Mouse (Mus musculus) activated CD4-positive, CD25-positive, alpha-beta regulatory T cell, adult 4 months (primary cell): ENCODE measurements around the gene Pear1. TPM values are rescaled to one million over a fixed set of nuclear protein-coding genes. Genes with fewer than 3 reads are reported as not detected.

Experiments
- ATAC-seq: one replicate; pipeline ENCODE4 v1.8.0; 2017
- polyA plus RNA-seq, 2 experiments: library from polyadenylated mRNA; unstranded; fragments of 100-300 nt; shearing (Covaris generic); gene quantifications; one replicate each; pipeline ENCODE4 v1.2.1; 2017

The Pear1 gene
- polyA plus RNA-seq, 2 experiments from 2014 or later, result 49.6 to 67.4 TPM

DNA sequence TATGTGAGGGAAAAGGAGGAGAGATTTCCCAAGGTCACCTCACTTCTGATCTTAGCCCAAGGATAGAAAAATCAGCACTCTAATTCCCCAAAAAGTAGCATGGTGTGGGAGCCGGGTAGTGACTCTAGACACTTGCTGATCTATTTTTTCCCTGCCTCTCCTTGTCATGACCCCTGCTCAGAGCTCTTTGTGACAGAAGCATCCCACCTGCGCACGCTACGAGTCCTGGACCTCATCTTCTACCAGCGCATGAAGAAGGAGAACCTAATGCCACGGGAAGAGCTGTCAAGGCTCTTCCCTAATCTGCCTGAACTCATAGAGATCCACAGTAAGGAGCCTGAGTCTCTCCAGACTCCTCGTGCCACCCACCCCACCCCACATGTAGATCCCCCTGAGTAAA, 97.9 kb downstream of the Pear1 start:
- ATAC-seq, result no peak

DNA sequence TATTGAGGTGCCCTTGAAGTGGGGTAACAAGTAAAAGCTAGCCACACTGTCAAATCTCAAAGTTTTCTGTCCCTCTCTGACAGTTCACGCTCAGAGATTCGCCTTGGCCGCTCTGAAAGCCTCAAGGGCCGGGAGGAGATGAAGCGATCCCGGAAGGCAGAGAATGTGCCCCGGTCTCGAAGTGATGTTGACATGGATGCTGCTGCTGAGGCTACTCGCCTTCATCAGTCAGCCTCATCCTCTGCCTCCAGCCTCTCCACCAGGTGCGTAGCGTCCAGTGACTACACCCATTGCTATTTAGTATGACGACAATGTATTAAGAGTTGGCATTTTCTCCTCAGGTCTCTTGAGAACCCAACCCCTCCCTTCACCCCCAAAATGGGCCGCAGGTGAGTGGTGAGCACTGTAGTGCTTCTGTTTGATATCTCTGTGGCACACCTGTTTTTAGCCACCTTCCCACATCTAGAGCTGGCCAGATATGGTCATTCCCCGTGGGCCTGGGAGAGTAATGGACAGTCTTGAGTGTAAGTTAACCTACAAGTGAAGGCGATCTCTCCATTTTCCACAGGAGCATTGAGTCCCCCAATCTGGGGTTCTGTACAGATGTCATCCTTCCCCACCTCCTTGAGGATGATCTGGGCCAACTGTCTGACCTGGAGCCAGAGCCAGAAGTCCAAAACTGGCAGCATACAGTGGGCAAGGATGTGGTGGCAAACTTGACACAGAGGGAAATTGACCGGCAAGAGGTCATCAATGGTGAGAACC, 98.5 kb downstream of the Pear1 start:
- no peak for ATAC-seq

DNA sequence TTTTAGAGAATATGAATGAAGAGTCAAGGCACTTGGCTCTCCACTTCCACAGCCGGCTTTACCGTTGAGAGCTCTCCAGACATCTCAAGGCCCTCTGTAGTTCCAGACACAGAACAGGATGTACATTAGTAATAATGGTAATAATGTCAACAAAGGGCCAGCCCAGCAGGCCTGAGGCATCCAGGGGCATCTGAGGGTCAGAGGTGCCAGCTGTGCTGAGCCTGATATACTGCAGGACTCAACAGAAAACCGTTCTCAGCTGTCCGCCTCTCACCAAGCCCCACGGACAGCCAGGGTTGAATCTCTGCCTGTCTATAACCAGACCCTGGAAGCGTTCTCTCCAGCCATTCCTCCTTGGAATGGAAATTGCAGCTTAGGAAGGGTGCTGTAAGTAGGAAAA, 99.5 kb downstream of the Pear1 start:
- ATAC-seq, result no peak

DNA sequence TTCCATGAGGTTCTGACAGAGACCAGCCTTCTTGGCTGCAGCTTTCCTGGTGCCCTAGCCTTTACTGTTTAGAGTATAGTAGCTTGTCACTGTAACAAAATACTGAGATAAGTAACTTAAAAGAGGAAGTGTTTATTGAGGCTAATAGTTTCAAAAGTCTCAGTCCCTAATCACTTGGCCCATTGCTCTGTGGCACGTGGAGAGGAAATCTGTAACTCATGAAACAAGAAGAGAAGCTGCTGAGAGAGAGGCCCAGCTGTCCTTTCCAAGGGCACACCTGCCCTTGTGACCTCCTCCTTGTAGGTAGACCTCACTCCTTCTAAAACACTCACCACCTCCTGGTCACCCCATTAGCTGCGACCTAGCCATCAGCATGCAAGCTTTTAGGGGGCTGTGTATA, 105.6 kb downstream of the Pear1 start:
- ATAC-seq, result no peak

Other genes with a start within 250 kb of the Pear1 start
- gene Arhgef11, start 206.7 kb downstream of the Pear1 start, polyA plus RNA-seq, result 1 to 10 TPM; 4.0 to 4.7 TPM
- under 1 TPM; 0.41 to 0.50 TPM for gene Lrrc71, start 75.7 kb downstream of the Pear1 start, polyA plus RNA-seq
- gene Ntrk1, start 29.1 kb downstream of the Pear1 start, polyA plus RNA-seq, result not detected
- under 1 TPM; 0.28 to 0.61 TPM for gene Insrr, start 27.4 kb downstream of the Pear1 start, polyA plus RNA-seq
- gene Sh2d2a, start 22.4 kb upstream of the Pear1 start, polyA plus RNA-seq, result 100 to 1,000 TPM; 203 to 239 TPM
- 1 to 10 TPM; 4.5 TPM for gene Prcc, start 61.3 kb upstream of the Pear1 start, polyA plus RNA-seq
- gene Hdgf, start 82.0 kb upstream of the Pear1 start, polyA plus RNA-seq, result 10 to 100 TPM; 45.5 to 51.5 TPM
- 100 to 1,000 TPM; 158 to 159 TPM for gene Mrpl24, start 95.2 kb upstream of the Pear1 start, polyA plus RNA-seq
- gene Isg20l2, start 106.0 kb upstream of the Pear1 start, polyA plus RNA-seq, result 10 to 100 TPM; 17.8 to 18.5 TPM
- 10 to 100 TPM; 16.3 to 19.7 TPM for gene Rrnad1, start 106.4 kb upstream of the Pear1 start, polyA plus RNA-seq
- gene Crabp2, start 124.4 kb upstream of the Pear1 start, polyA plus RNA-seq, result not detected
- gene Nes, start 146.8 kb upstream of the Pear1 start, polyA plus RNA-seq, result not detected
- gene Bcan, start 175.9 kb upstream of the Pear1 start, polyA plus RNA-seq, result not detected
- not detected for gene Hapln2, start 203.3 kb upstream of the Pear1 start, polyA plus RNA-seq
- gene Gpatch4, start 218.8 kb upstream of the Pear1 start, polyA plus RNA-seq, result 10 to 100 TPM; 25.3 to 33.4 TPM
- gene Naxe, start 234.2 kb upstream of the Pear1 start, polyA plus RNA-seq, result 10 to 100 TPM; 70.9 to 90.8 TPM